Mouse (Mus musculus) liver, postnatal 0 days (tissue): ENCODE measurements around the gene Eml1.

Experiments
- CTCF ChIP-seq: sonication (generic); IDR thresholded peaks from 2 replicates; pipeline ENCODE4 v1.5.1; 2016; ENCODE audit warnings: antibody characterized with exemption, low read depth
- EP300 ChIP-seq: IDR thresholded peaks from 2 replicates; pipeline ENCODE4 v1.6.1; 2016; ENCODE audit warnings: antibody characterized with exemption, low read depth, mild to moderate bottlenecking

- no peak for TF ChIP-seq CTCF
- TF ChIP-seq EP300: no peak
Observed at GRCm38 (mm10) chr12:108334529-108334928, 36.2 kb upstream of the Eml1 start.
